Mouse (Mus musculus): ENCODE measurements at regions not wholly inside any gene's neighbourhood (a gene's known extent, or its start where the extent isn't known, plus 50 kb on each side); places are given as distances from the start of the nearest gene placed in this dataset.

DNA sequence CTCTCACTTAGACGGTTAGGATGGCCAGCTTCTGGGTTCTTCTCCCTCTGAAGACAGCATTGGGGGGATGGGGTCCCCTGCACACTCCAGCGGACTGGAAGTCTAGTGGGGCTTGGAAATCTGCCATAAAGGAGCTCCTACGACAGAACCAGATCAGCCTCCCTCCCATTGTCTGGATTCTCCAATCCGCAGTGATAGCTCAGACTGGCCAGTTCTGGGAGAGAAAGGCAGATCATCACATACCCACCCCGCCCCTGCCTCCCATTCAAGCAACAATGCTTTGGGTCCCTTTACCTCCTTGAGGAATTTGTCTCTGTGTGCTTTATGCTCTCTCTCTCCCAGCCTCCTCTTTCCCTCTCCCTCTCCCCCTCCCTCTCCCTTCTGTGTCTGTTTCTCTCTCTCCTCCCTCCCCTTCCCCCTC lies 292.5 kb downstream of the Pdcd6ip start:
- Histone ChIP-seq H3K4me2 (replicated peaks) (no peak overlapping the region), H3K36me3 (no peaks in the 10 kb centered on the region)
- ATAC-seq = peak; percentile 61

DNA sequence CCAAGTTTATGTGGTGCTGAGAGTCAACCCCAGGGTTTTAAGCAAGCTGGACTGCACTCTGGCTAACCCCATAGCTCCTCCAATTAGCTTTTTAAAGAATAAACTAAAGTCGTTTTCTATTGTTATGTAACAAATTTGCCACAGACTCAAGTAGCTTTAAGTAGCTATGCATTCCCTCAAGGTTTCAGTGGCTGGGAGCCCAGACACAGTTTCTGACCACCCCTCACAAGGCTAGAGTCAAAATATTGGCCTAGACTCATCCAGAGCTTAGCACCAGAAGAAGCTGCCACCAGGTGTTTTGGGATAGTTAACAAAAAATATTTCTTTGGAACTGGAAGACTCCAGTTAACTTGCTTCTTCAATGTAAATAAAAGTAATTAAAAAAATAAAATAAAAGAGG lies 293.4 kb downstream of the Pdcd6ip start:
- Histone ChIP-seq H3K27me3 (no peaks in the 10 kb centered on the region), H3K36me3 (no peaks in the 10 kb centered on the region), H3K27ac (no peak overlapping the region), H3K4me3 (replicated peaks) (no peak overlapping the region), H3K9me3 (no peaks in the 10 kb centered on the region), H3K4me2 (replicated peaks) (no peak overlapping the region), H3K9ac (replicated peaks) (no peak overlapping the region), H3K4me1 (replicated peaks) (peaks cover 12% of the 10 kb centered on the region; the same call in 1 of the 2 replicates)
- ATAC-seq = no peak
- WGBS = 71% methylated on average over 1 of the region's 1 CpGs

More for the DNA sequence above, 292.5 kb downstream of the Pdcd6ip start:
- Histone ChIP-seq H3K9ac (replicated peaks) (no peak overlapping the region), H3K9me3 (no peaks in the 10 kb centered on the region), H3K27me3 (no peaks in the 10 kb centered on the region), H3K4me1 (replicated peaks) (peaks cover 12% of the 10 kb centered on the region; the same call in 1 of the 2 replicates), H3K27ac (no peak overlapping the region), H3K4me3 (replicated peaks) (no peak overlapping the region)
- 8% methylated on average over 5 of the region's 5 CpGs for WGBS

DNA sequence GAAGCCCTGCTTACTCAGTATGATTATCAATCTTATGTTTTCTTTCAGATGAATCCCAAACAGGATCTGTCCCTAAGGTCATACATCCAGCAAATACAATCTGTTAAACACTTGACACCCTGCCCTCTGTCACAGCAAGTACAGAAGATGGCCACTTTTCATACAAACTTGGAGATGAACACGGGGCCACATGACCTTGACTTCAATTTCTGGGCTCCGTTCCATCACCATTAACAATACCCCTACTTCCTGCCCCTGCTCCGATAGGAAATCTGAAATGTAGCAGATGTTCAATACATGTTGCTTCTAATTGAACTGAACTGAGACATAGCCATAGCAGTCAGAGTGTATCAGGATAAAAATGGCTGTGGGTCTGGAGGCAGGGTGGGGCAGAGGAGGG lies 294.2 kb downstream of the Pdcd6ip start:
- WGBS = 79% methylated on average over 3 of the region's 3 CpGs
- Histone ChIP-seq H3K9me3 (no peaks in the 10 kb centered on the region), H3K4me2 (replicated peaks) (no peak overlapping the region), H3K4me1 (replicated peaks) (peaks cover 12% of the 10 kb centered on the region; the same call in 1 of the 2 replicates), H3K4me3 (replicated peaks) (no peak overlapping the region), H3K9ac (replicated peaks) (no peak overlapping the region), H3K36me3 (no peaks in the 10 kb centered on the region), H3K27me3 (no peaks in the 10 kb centered on the region), H3K27ac (no peak overlapping the region)
- ATAC-seq = no peak

DNA sequence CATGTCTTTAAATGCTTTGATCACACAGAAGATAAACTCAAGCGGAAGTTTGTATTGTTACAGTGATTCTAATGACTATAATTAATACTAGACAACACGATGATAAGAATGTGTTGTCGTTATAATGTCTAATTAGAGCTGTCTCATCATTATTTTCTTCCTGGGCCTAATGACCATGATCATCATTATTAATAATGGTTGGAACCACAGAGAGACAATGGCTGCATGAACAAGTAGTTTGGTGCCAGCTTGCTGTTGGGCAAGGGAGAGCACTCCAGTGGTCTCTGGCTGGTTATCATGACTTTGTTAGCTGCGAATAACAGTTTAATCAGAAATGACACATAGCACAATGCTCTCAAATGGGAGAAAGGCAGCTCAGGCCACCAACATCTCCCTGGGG lies 296.4 kb downstream of the Pdcd6ip start:
- H3K4me3 ChIP-seq (replicated peaks) = no peak overlapping the region
- no peak overlapping the region for H3K27ac ChIP-seq
- ATAC-seq = no peak
- WGBS = 69% methylated on average over 4 of the region's 4 CpGs
- H3K4me1 ChIP-seq (replicated peaks) = peaks cover 12% of the 10 kb centered on the region; the same call in 1 of the 2 replicates
- no peak overlapping the region for H3K9ac ChIP-seq (replicated peaks)
- H3K4me2 ChIP-seq (replicated peaks) = no peak overlapping the region
- no peaks in the 10 kb centered on the region for H3K27me3 ChIP-seq
- H3K36me3 ChIP-seq = no peaks in the 10 kb centered on the region
- no peaks in the 10 kb centered on the region for H3K9me3 ChIP-seq

DNA sequence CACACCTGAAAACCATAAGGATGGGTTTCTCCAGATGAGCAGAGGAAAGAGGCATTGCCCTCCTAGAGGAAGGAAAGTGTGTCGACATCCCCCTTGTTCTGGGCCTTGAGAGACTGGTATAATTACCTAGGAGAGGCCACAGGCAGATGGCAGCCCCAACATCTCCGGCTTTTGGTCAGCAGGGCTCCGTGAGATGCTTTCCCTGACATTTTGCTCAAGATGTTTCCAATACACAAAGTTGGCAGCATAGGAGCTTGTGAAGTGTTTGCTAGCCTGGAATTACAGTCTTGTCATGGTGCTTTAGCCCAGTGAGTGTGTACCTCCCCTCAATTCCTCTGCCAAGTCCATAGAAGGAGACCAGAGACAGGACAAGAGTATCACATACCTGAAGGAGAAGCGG lies 299.5 kb downstream of the Pdcd6ip start:
- H3K9ac ChIP-seq (replicated peaks) = no peak overlapping the region
- no peak overlapping the region for H3K4me2 ChIP-seq (replicated peaks)
- H3K4me1 ChIP-seq (replicated peaks) = no peaks in the 10 kb centered on the region
- H3K36me3 ChIP-seq = no peaks in the 10 kb centered on the region
- H3K9me3 ChIP-seq = no peaks in the 10 kb centered on the region
- no peak overlapping the region for H3K27ac ChIP-seq
- ATAC-seq = no peak
- WGBS = 84% methylated on average over 4 of the region's 4 CpGs
- H3K4me3 ChIP-seq (replicated peaks) = no peak overlapping the region
- no peaks in the 10 kb centered on the region for H3K27me3 ChIP-seq

DNA sequence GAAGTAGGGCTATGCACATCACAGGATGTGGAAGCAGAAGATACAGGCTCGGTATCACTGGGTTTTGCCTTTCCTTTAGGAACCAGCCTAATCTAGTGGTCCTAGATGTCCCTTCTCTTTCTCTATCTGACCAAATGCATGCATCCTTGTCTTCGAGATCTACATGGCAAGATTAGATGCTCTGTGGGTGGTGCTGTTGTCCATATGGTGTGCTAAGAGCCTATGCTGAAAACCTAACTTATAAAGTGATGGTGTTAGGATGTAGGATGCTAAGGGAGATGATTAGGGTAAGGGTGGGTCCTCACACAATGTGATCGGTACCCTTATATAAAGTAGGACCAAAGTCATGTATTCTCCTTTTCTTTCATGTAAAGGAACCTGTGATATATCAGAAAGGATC lies 313.7 kb downstream of the Pdcd6ip start:
- no peaks in the 10 kb centered on the region for H3K9me3 ChIP-seq
- H3K4me3 ChIP-seq (replicated peaks) = no peak overlapping the region
- no peaks in the 10 kb centered on the region for H3K4me1 ChIP-seq (replicated peaks)
- 83% methylated on average over 3 of the region's 3 CpGs for WGBS
- no peak overlapping the region for H3K4me2 ChIP-seq (replicated peaks)
- no peak overlapping the region for H3K27ac ChIP-seq
- no peak overlapping the region for H3K9ac ChIP-seq (replicated peaks)
- ATAC-seq = no peak
- no peaks in the 10 kb centered on the region for H3K36me3 ChIP-seq
- H3K27me3 ChIP-seq = no peaks in the 10 kb centered on the region

DNA sequence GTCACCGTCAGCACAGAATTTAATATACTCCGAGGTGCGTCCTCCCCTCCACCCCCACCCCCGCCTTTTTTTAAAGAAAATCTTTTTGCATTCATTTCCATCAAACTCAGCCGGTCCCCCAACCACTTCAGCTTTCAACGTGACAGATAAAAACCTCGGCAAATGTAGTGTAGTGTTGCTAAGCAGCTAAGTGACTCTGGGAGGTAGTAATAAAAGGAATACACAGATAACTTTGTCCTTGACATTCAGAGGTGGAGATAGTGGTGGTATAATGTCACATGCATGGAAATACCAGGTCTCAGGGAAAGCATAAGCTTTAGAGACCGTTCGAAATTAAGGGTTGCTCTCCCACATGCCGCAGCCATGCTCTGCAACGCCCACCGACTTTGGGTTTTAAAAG lies 320.7 kb downstream of the Pdcd6ip start:
- 71% methylated on average over 12 of the region's 12 CpGs for WGBS
- H3K27ac ChIP-seq = no peak overlapping the region
- ATAC-seq = 0 out of 2 replicates have a peak, but pooled peaks have one; percentile 11

DNA sequence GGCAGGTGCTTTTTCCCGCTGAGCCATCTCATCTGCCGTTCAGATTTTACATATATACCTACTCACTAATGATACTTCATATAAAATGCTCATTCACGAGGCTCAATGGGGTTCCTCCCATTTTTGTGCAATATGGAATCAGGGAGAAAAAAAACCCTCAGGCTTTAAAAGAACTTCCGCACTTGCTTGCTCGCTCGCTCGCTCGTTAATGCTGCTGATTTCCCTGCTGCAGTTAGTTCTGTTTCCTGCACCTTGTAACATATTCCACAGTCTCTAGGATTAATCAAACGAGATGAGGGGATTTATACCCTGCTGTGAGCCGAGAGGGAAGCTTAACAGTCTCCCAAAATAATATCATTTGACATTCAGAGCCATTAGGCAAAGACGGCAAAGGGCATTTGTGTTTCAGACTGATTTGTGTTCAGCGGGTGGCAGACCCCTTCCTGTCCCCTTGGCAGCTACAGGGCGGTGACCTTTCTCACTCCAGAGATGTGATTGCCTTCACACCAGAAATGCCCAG lies 326.4 kb downstream of the Pdcd6ip start:
- no peak for ATAC-seq
- Histone ChIP-seq H3K4me2 (replicated peaks) (peak overlapping the region; percentile 40), H3K4me1 (replicated peaks) (peaks cover 23% of the 10 kb centered on the region), H3K36me3 (no peaks in the 10 kb centered on the region), H3K9me3 (no peaks in the 10 kb centered on the region), H3K27me3 (no peaks in the 10 kb centered on the region; the same call in 1 of the 2 replicates), H3K27ac (peak overlapping the region; percentile 64), H3K9ac (replicated peaks) (peak overlapping the region; percentile 23; the same call in 1 of the 2 replicates), H3K4me3 (replicated peaks) (0 out of 2 replicates have a peak overlapping the region, but pooled peaks have one; percentile 9)
- whole genome bisulfite sequencing = 22% methylated on average over 13 of the region's 13 CpGs

More for the DNA sequence above, 320.7 kb downstream of the Pdcd6ip start:
- Histone ChIP-seq H3K27me3 (no peaks in the 10 kb centered on the region; the same call in 1 of the 2 replicates), H3K4me2 (replicated peaks) (no peak overlapping the region), H3K4me3 (replicated peaks) (no peak overlapping the region), H3K36me3 (no peaks in the 10 kb centered on the region), H3K9me3 (no peaks in the 10 kb centered on the region), H3K9ac (replicated peaks) (no peak overlapping the region), H3K4me1 (replicated peaks) (peaks cover 3% of the 10 kb centered on the region)

DNA sequence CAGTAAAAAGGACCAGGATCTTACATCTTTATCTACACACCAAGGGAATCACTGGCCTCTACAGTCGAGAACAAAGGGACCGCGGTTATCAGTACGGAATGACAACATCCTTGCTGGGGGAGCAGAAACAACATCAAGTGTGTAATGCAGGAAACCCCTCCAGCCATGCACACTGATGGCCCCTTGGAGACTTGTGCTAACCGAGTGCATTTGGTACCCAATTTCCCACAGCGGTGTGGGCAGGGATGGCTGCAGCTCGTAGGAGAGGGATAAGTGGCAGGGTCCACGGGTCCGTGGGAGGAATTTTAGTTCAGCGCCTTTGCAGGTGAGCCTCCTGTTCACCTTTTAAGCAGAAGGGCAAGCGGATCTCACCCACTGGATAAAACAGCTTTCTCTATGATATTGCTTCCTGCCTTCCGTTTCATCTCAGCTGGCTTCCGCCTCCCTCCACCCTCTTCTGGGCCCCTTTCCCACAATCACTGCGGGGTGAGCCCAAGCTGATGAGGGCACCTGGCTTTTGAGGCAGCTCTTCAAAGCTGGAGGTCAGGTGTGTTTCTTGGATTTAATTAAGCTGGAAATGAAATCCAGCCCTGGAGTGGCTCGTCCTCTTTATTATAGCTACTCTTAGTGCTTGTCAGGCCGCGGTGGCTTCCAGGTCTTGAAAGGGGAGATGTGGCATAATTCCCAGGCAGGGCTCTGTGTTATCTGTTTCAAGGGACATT lies 327.5 kb downstream of the Pdcd6ip start:
- WGBS = 55% methylated on average over 17 of the region's 17 CpGs
- H3K27ac ChIP-seq = peak overlapping the region; percentile 55
- no peak overlapping the region for H3K9ac ChIP-seq (replicated peaks)
- no peaks in the 10 kb centered on the region for H3K36me3 ChIP-seq
- H3K27me3 ChIP-seq = no peaks in the 10 kb centered on the region
- H3K4me1 ChIP-seq (replicated peaks) = peaks cover 23% of the 10 kb centered on the region
- no peaks in the 10 kb centered on the region for H3K9me3 ChIP-seq
- peak; percentile 63 for ATAC-seq
- H3K4me2 ChIP-seq (replicated peaks) = no peak overlapping the region
- H3K4me3 ChIP-seq (replicated peaks) = no peak overlapping the region

DNA sequence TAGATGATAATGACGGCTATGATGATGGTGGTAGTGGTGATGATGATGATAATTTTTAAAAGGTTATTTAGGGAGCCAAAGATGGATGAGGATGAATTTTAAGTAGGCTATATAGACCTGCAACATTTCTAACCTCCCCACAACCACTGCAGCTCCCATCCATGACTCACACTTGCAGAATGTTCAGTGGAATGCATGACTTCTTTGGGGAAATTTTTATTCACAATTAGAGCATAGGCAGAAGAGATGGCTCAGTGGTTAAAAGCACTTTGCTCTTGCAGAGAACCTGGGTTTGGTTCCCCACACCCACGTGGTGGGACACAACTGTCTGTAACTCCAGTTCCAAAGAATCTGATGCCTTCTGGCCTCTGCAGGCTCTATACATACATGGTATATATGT lies 329.5 kb downstream of the Pdcd6ip start:
- no peaks in the 10 kb centered on the region for H3K27me3 ChIP-seq
- H3K36me3 ChIP-seq = no peaks in the 10 kb centered on the region
- H3K4me1 ChIP-seq (replicated peaks) = peaks cover 23% of the 10 kb centered on the region
- WGBS = 85% methylated on average over 2 of the region's 2 CpGs
- no peak overlapping the region for H3K27ac ChIP-seq
- H3K4me3 ChIP-seq (replicated peaks) = no peak overlapping the region
- H3K4me2 ChIP-seq (replicated peaks) = no peak overlapping the region
- H3K9ac ChIP-seq (replicated peaks) = no peak overlapping the region
- no peak for ATAC-seq
- no peaks in the 10 kb centered on the region for H3K9me3 ChIP-seq

DNA sequence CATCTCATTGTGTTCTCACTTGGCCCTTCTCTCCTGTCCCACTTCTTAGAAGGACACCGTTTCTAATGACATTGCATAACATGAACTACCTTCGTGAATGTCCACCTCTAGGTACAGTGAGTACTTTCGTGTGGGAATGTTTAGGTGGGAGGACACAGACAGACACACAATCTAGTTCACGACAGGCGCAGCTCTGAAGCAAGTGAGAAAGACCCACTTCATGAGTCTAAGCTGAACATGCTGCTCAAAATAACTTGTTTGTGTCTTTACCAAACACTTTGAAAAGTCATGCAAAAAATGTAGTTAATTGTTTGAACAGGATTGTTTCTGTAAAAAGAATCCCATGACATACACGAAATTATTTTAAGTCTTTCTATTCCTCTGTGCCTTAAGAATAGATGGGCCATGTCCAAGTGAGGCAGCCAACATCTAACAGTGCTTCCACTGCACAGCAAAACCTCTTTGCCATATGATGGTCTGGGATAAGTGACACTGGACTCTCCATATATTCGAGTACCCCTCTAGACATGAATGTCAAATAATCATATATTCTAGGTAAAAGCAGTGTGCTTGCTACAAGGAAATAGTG lies 336.2 kb downstream of the Pdcd6ip start:
- ATAC-seq = no peak
- H3K4me2 ChIP-seq (replicated peaks) = no peak overlapping the region
- no peaks in the 10 kb centered on the region for H3K4me1 ChIP-seq (replicated peaks)
- H3K9ac ChIP-seq (replicated peaks) = no peak overlapping the region
- no peak overlapping the region for H3K27ac ChIP-seq
- H3K36me3 ChIP-seq = no peaks in the 10 kb centered on the region
- H3K9me3 ChIP-seq = no peaks in the 10 kb centered on the region
- H3K27me3 ChIP-seq = no peaks in the 10 kb centered on the region
- no peak overlapping the region for H3K4me3 ChIP-seq (replicated peaks)
- WGBS = 87% methylated on average over 7 of the region's 7 CpGs

DNA sequence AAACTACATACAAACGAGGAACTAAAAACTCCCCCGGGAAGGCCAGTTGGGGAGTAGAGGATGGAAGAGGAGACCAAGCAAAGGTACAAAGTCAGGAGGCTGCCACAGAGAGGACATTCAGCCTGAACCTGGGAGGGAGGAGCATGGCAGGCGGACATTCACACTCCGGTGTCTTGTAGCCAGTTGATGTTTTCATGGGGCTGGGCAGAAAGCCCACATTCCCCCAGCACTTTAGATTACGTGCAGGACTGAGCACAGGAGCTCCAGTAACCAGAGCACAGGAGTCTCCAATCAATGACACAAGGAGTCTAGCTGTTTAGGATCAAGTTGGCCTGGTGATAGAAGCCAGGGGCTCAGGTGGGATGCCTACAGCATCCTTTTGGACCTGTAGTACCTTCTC lies 360.1 kb downstream of the Pdcd6ip start:
- Histone ChIP-seq H3K27me3 (no peaks in the 10 kb centered on the region), H3K4me3 (replicated peaks) (no peak overlapping the region)
- WGBS = 87% methylated on average over 5 of the region's 5 CpGs

More for the DNA sequence above, 360.1 kb downstream of the Pdcd6ip start:
- no peak overlapping the region for H3K4me2 ChIP-seq (replicated peaks)
- H3K36me3 ChIP-seq = no peaks in the 10 kb centered on the region
- ATAC-seq = no peak
- H3K9me3 ChIP-seq = no peaks in the 10 kb centered on the region
- no peak overlapping the region for H3K9ac ChIP-seq (replicated peaks)
- no peak overlapping the region for H3K27ac ChIP-seq
- no peaks in the 10 kb centered on the region; the same call in 1 of the 2 replicates for H3K4me1 ChIP-seq (replicated peaks)

Data from midbrain, embryonic 13.5 days (tissue).